Mouse (Mus musculus): ENCODE measurements around the gene Tcaf2.

Gene Tcaf2

GRCm38 (mm10) chr6:42644912-42645549, at the start of gene Tcaf2:
TSS of gene Tcaf2 (minus strand) at chr6:42645254.
- peak; percentile 94 for DNase-seq

- peak; percentile 76 for DNase-seq
These were observed 47.6 kb upstream of the Tcaf2 start for GRCm38 (mm10) chr6:42692517-42693190.

GRCm38 (mm10) chr6:42692154-42692516, 47.1 kb upstream of the Tcaf2 start:
- peak; percentile 81 for DNase-seq

- no peak for DNase-seq
These were observed 44.7 kb upstream of the Tcaf2 start for GRCm38 (mm10) chr6:42689761-42690160.

GRCm38 (mm10) chr6:42687907-42688306, 42.9 kb upstream of the Tcaf2 start:
- no peak for DNase-seq

- no peak for DNase-seq
These were observed 35.0 kb upstream of the Tcaf2 start for GRCm38 (mm10) chr6:42680077-42680476.

- DNase-seq, result no peak
These were observed 31.0 kb upstream of the Tcaf2 start for GRCm38 (mm10) chr6:42676011-42676410.

GRCm38 (mm10) chr6:42671767-42672166, 26.7 kb upstream of the Tcaf2 start:
- no peak for DNase-seq

GRCm38 (mm10) chr6:42667722-42668121, 22.7 kb upstream of the Tcaf2 start:
- no peak for DNase-seq

GRCm38 (mm10) chr6:42661739-42662138, 16.7 kb upstream of the Tcaf2 start:
- no peak for DNase-seq

GRCm38 (mm10) chr6:42634393-42634792, 10.7 kb downstream of the Tcaf2 start:
- no peak for DNase-seq

- DNase-seq, result peak; percentile 3
These were observed 13.7 kb downstream of the Tcaf2 start for GRCm38 (mm10) chr6:42631395-42631794.

GRCm38 (mm10) chr6:42616904-42617303, 28.1 kb downstream of the Tcaf2 start:
- no peak for DNase-seq

- peak; percentile 35 for DNase-seq
These were observed 32.8 kb downstream of the Tcaf2 start for GRCm38 (mm10) chr6:42612218-42612617.

- DNase-seq, result no peak
These were observed 34.0 kb downstream of the Tcaf2 start for GRCm38 (mm10) chr6:42610954-42611522.

GRCm38 (mm10) chr6:42597592-42597991, 47.5 kb downstream of the Tcaf2 start, which contains the start of gene Tcaf3:
TSS of gene Tcaf3 (minus strand) at chr6:42597692.
- DNase-seq, result no peak

GRCm38 (mm10) chr6:42593138-42593882, 51.7 kb downstream of the Tcaf2 start:
- no peak for DNase-seq

GRCm38 (mm10) chr6:42586569-42586968, 58.5 kb downstream of the Tcaf2 start:
- DNase-seq, result no peak

GRCm38 (mm10) chr6:42583488-42583872, 61.6 kb downstream of the Tcaf2 start:
- peak; percentile 26 for DNase-seq

- no peak for DNase-seq
These were observed 62.1 kb downstream of the Tcaf2 start for GRCm38 (mm10) chr6:42582741-42583487.

- no peak for DNase-seq
These were observed 66.4 kb downstream of the Tcaf2 start for GRCm38 (mm10) chr6:42578678-42579077.

- no peak for DNase-seq
These were observed 67.6 kb downstream of the Tcaf2 start for GRCm38 (mm10) chr6:42577433-42577832.

Data from kidney, adult 9 months (tissue).